Mouse (Mus musculus) forebrain, embryonic 15.5 days (tissue): Measurements from ENCODE around the gene Rars. TPM values are rescaled to one million over a fixed set of nuclear protein-coding genes. Genes with fewer than 3 reads are reported as not detected.
"Not testable (repeated sequence)": the region's sequence is repeated elsewhere in the genome, so short reads cannot be mapped to it uniquely, and the experiment has no call there.

Experiments used
- ATAC-seq: fragments of 200-750 bp; cut with Nextera tagmentation; replicated peaks from 2 replicates; pipeline ENCODE4 v1.8.0; 2017; ENCODE audit warnings: mild to moderate bottlenecking, moderate TSS enrichment, moderate library complexity
- H3K27ac ChIP-seq: fragments of 300-500 bp; sonication (generic); replicated peaks from 2 replicates; pipeline ENCODE4 v1.5.1; 2015; ENCODE audit warnings: mild to moderate bottlenecking, inconsistent platforms
- H3K27me3 ChIP-seq: fragments of 300-500 bp; sonication (generic); 2 replicates; pipeline ENCODE4 v1.6.1; 2015; ENCODE audit warnings: inconsistent platforms
- H3K36me3 ChIP-seq: fragments of 300-500 bp; sonication (generic); 2 replicates; pipeline ENCODE4 v1.6.1; 2015; ENCODE audit warnings: mild to moderate bottlenecking, inconsistent platforms
- H3K4me1 ChIP-seq: fragments of 300-500 bp; sonication (generic); 2 replicates; pipeline ENCODE4 v1.6.1; 2015; ENCODE audit warnings: inconsistent platforms
- H3K4me2 ChIP-seq: fragments of 300-500 bp; sonication (generic); replicated peaks from 2 replicates; pipeline ENCODE4 v1.6.1; 2015; ENCODE audit warnings: mild to moderate bottlenecking, inconsistent platforms
- H3K4me3 ChIP-seq: fragments of 300-500 bp; sonication (generic); 2 replicates; pipeline ENCODE4 v1.5.1; 2015; ENCODE audit warnings: mild to moderate bottlenecking, inconsistent platforms
- H3K9ac ChIP-seq: fragments of 300-500 bp; sonication (generic); replicated peaks from 2 replicates; pipeline ENCODE4 v1.6.1; 2015; ENCODE audit warnings: mild to moderate bottlenecking, inconsistent platforms
- H3K9me3 ChIP-seq: fragments of 300-500 bp; sonication (generic); 2 replicates; pipeline ENCODE4 v1.6.1; 2016; ENCODE audit warnings: inconsistent platforms
- WGBS: fragments of 180-500 bp; shearing (Covaris S2); methylation state at CpG from one replicate; pipeline ENCODE4 v1.1.7; 2015; ENCODE audit warnings: mixed read lengths; 5-methylcytosine and 5-hydroxymethylcytosine counted together
- polyA plus RNA-seq: library from polyadenylated mRNA; unstranded; fragments of >200 nt; fragmentation: Nextera tagmentation; extraction: Ambion mirVana; gene quantifications from 2 replicates; pipeline ENCODE4 v1.2.1, GENCODE M21; 2015

The Rars gene
- polyA plus RNA-seq, 1 experiment from 2014 or later = 71.9 TPM

DNA sequence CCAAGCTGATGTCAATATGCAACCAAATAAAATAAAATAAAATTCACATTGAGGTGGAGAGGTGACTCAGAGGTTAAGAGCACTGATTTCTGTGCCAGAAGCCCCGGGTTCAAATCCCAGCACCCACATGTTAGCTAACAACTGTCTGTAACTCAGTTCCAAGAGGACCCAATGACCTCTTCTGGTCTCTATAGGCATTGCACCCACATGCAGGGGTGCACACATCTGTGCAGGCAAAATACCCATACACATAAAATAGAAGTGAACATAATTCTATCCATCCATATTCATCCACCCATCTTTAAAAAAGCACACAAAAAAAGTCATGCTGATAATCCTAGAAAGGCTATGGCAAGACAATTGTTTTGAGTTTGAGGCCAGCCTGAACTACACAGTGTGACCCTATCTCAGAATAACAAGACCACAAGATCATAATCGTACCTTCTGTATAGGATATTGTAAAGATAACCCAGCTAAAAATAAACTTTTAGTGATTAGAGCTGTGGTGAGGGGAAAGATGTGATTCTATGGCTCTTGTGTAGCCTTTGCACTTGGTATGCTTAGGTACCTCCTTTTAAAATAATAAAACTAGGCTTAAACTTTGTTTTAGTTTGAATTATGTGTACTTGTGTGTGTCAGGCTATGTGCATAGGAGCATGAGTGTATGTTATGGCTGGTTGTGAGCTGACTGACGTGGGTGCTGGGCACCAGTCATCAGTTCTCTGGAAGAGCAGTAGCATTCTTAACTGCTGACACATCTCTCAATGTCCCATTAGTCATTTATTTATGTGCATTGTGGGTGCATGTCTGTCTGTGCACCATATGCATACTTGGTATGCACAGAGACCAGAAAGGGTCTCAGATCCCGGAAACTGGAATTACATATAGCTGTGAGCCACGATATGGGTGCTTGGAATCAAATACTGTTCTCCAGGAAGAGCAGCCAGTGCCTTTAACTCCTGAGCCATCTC lies 3.1 kb upstream of the Rars start:
- H3K27me3 ChIP-seq = no peaks in the 10 kb centered on the region
- no peaks in the 10 kb centered on the region for H3K9me3 ChIP-seq
- 89% methylated on average over 5 of the region's 5 CpGs for WGBS
- ATAC-seq = no peak
- H3K9ac ChIP-seq = no peak overlapping the region
- H3K36me3 ChIP-seq = peaks cover 11% of the 10 kb centered on the region; the same call in 1 of the 2 replicates
- H3K27ac ChIP-seq = no peak overlapping the region
- H3K4me1 ChIP-seq = peaks cover 15% of the 10 kb centered on the region
- no peak overlapping the region for H3K4me3 ChIP-seq
- H3K4me2 ChIP-seq = peak overlapping the region; percentile 46; the same call in 1 of the 2 replicates

DNA sequence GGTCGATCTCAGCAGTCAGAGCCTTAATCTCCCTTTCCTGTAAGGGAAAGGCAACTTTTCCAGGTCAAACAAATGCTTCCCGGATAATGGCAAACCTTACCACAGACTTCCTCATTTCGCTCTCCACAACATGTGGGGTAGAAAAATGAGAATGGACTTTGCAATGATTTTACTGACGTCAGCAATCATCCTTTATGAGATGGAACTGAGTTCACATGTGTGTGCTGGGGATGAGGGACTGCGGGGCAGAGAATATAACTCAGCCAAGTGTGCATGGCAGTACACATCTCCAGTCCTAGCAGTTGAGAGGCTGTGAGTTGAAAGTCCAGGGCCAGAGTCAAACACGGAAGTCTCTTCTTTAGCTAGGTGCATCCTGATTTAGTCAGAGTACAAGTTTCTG lies 1.0 kb downstream of the Rars start:
- Histone ChIP-seq H3K4me3 (peak overlapping the region; percentile 92), H3K27me3 (no peaks in the 10 kb centered on the region), H3K4me2 (peak overlapping the region; percentile 76), H3K36me3 (peaks cover 34% of the 10 kb centered on the region), H3K9me3 (no peaks in the 10 kb centered on the region), H3K4me1 (peaks cover 19% of the 10 kb centered on the region), H3K27ac (no peak overlapping the region), H3K9ac (peak overlapping the region; percentile 84; the same call in 1 of the 2 replicates)
- ATAC-seq = no peak
- 89% methylated on average over 6 of the region's 6 CpGs for WGBS

DNA sequence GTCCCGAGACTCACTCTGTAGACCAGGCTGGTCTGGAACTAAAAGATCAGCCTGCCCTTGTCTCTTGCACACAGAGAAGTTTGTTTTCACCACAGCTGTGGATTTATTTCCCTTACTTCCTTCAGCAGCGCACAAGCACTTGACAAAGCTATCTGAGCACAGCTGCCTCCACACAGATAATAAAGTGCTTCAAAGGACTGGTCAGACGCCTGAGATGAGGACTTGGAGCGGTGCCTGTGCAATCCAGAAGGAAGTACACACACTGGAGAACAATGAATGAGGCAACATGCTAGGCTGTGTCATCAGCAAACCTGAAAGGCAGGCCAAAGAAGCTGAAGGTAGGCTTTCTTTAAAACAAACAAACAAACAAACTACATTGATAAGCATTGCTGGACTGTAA lies 2.2 kb downstream of the Rars start:
- H3K4me3 ChIP-seq = no peak overlapping the region
- no peak overlapping the region for H3K4me2 ChIP-seq
- H3K9me3 ChIP-seq = no peaks in the 10 kb centered on the region
- peaks cover 19% of the 10 kb centered on the region for H3K4me1 ChIP-seq
- no peak for ATAC-seq
- H3K9ac ChIP-seq = no peak overlapping the region
- H3K27ac ChIP-seq = no peak overlapping the region
- 85% methylated on average over 4 of the region's 4 CpGs for WGBS
- peaks cover 46% of the 10 kb centered on the region for H3K36me3 ChIP-seq
- H3K27me3 ChIP-seq = no peaks in the 10 kb centered on the region

DNA sequence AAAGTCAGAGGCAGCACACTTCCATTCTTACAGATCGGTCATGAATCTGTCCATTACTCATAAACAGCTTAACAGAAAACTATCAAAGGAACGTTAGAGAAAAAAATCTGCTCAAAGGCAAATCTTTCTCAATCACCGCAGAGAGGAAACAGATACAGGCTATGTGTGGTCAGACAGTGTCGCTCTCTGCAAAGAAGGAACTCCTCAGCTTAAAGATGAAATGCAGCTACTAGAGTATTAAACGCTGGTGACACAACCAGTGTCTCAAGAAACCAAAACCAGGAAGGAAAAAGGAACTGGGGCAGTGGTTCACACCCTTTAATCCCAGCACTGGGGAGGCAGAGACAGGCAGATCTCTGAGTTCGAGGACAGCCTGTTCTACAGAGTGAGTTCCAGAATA lies 6.6 kb downstream of the Rars start:
- H3K4me2 ChIP-seq = no peak overlapping the region
- H3K27me3 ChIP-seq = no peaks in the 10 kb centered on the region
- H3K4me3 ChIP-seq = no peak overlapping the region
- H3K4me1 ChIP-seq = peaks cover 6% of the 10 kb centered on the region
- H3K9ac ChIP-seq = no peak overlapping the region
- no peak for ATAC-seq
- H3K9me3 ChIP-seq = no peaks in the 10 kb centered on the region
- H3K27ac ChIP-seq = no peak overlapping the region
- 93% methylated on average over 6 of the region's 6 CpGs for WGBS
- peaks cover 81% of the 10 kb centered on the region for H3K36me3 ChIP-seq

DNA sequence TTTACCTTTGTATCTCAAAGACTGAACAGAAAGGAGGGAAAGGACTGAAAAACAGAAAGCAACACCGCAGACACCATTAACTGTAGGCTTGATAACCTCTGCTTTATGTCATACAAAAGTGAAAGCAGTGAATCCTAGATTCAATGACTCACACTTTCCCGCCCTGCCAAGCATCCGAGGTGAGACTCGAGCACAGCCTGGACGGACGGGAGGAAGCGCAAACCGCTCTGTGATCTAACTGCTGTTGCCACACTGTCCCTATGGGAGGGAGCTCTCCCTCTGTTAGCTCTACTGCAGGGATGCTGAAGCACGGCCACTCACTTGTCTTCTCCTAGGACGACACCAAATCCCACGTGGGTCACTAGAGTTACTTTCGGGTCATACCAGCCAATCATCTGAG lies 18.0 kb downstream of the Rars start:
- no peak overlapping the region for H3K27ac ChIP-seq
- ATAC-seq = no peak
- WGBS = 93% methylated on average over 12 of the region's 12 CpGs
- H3K27me3 ChIP-seq = no peaks in the 10 kb centered on the region
- H3K4me2 ChIP-seq = no peak overlapping the region
- peaks cover 90% of the 10 kb centered on the region for H3K36me3 ChIP-seq
- no peak overlapping the region for H3K4me3 ChIP-seq
- H3K9me3 ChIP-seq = no peaks in the 10 kb centered on the region
- H3K4me1 ChIP-seq = no peaks in the 10 kb centered on the region
- no peak overlapping the region for H3K9ac ChIP-seq

DNA sequence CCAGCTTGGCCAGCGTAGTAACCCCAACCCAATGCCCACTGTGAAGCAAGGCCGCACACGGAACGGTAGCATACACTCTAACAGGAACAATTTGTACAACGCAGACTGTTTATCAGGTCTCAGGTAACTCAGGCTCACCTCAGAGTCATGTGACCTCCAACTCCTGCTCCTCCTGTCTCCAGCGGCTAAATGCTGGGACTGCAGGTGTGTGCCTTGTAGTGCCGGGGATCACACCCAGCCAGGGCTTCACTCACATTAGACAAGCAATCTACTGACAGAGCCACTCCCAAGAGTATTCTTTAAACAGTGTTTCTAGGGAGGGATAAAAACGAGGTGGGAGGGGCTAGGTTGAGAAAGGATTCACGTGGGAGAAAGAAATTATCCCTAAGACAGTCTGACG lies 22.8 kb downstream of the Rars start:
- H3K27ac ChIP-seq = no peak overlapping the region
- H3K36me3 ChIP-seq = peaks cover 93% of the 10 kb centered on the region
- no peak overlapping the region for H3K9ac ChIP-seq
- H3K27me3 ChIP-seq = no peaks in the 10 kb centered on the region
- no peak overlapping the region for H3K4me3 ChIP-seq
- no peaks in the 10 kb centered on the region for H3K9me3 ChIP-seq
- WGBS = 81% methylated on average over 10 of the region's 10 CpGs
- H3K4me1 ChIP-seq = no peaks in the 10 kb centered on the region
- ATAC-seq = no peak
- H3K4me2 ChIP-seq = no peak overlapping the region

DNA sequence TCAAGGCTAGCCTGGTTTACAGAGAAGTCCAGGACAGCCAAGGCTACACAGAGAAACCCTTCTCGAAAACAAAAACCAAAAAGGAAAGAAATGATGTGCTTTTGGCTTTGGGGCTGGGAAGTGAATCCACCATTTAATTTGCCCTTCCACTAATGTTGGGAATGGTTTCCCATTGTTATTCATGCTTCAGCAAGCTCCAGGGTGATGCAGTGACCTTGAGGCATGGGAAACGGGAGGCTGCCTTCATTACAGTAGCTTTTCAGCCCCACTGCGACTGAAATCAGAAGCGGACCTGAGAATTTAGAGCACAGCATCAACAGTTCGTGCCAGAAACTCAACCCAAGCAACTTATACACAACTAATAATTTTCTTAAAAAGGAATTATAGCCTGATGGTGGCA lies 33.0 kb downstream of the Rars start:
- WGBS = 80% methylated on average over 5 of the region's 5 CpGs
- peaks cover 2% of the 10 kb centered on the region; the same call in 1 of the 2 replicates for H3K36me3 ChIP-seq
- peaks cover 27% of the 10 kb centered on the region for H3K27me3 ChIP-seq
- H3K4me3 ChIP-seq = no peak overlapping the region
- no peak overlapping the region for H3K9ac ChIP-seq
- no peak overlapping the region for H3K4me2 ChIP-seq
- peaks cover 15% of the 10 kb centered on the region for H3K4me1 ChIP-seq
- H3K9me3 ChIP-seq = no peaks in the 10 kb centered on the region
- ATAC-seq = no peak
- H3K27ac ChIP-seq = no peak overlapping the region

DNA sequence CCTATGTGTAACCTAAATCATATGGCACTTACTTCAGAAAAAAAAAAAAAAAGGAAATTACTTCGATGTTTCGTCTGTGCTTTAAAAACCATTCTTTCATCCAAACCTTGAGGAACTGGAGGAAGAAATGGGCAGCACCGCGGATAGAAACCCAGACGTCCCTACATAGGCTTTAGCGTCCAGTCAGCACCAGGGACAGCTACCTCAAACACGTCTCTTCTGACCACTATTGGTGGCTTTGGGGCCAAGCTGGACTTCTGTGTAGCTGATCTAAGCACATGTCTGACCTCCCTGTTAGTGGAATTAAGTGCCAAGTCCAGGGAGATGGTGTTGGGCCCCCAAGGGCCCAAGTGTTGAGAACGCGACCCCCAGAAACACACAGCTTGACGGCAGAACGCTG lies 35.4 kb downstream of the Rars start, which contains the start of gene Fbll1:
TSS of gene Fbll1 (minus strand) at position 11 of the 400 bp plus-strand sequence.
- H3K4me1 ChIP-seq = peaks cover 15% of the 10 kb centered on the region
- peak within 1 kb of the TSS; percentile 64 for H3K4me3 ChIP-seq
- ATAC-seq = no peak
- peaks cover 32% of the 10 kb centered on the region for H3K27me3 ChIP-seq
- H3K9me3 ChIP-seq = no peaks in the 10 kb centered on the region
- peak within 1 kb of the TSS; percentile 74 for H3K9ac ChIP-seq
- H3K4me2 ChIP-seq = peak within 1 kb of the TSS; percentile 81
- no peaks in the 10 kb centered on the region for H3K36me3 ChIP-seq
- H3K27ac ChIP-seq = peak within 1 kb of the TSS; percentile 84
- WGBS = 13% methylated on average over 11 of the region's 11 CpGs

DNA sequence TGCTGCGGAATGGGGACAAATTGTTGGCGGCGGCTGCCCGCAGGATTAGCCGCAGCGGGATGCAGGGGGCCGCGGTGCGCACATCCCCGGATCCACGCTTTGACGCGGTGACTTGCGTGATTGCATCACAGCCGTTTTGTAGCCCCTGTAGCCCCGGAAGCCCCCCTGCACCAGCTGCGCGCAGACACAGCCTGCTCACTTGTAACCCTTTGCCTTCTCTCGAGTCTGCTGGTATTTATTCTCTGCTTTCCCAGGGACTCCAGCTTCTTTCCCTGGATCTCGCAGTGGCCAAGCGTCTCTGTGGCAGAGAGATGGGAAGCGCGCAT lies 35.8 kb downstream of the Rars start:
- Histone ChIP-seq H3K27me3 (peaks cover 32% of the 10 kb centered on the region), H3K9ac (peak overlapping the region; percentile 74), H3K4me1 (peaks cover 15% of the 10 kb centered on the region), H3K27ac (peak overlapping the region; percentile 84), H3K36me3 (no peaks in the 10 kb centered on the region), H3K9me3 (no peaks in the 10 kb centered on the region), H3K4me3 (peak overlapping the region; percentile 64), H3K4me2 (peak overlapping the region; percentile 81)
- peak; percentile 96 for ATAC-seq
- WGBS = under 1% methylated on average over 23 of the region's 23 CpGs

DNA sequence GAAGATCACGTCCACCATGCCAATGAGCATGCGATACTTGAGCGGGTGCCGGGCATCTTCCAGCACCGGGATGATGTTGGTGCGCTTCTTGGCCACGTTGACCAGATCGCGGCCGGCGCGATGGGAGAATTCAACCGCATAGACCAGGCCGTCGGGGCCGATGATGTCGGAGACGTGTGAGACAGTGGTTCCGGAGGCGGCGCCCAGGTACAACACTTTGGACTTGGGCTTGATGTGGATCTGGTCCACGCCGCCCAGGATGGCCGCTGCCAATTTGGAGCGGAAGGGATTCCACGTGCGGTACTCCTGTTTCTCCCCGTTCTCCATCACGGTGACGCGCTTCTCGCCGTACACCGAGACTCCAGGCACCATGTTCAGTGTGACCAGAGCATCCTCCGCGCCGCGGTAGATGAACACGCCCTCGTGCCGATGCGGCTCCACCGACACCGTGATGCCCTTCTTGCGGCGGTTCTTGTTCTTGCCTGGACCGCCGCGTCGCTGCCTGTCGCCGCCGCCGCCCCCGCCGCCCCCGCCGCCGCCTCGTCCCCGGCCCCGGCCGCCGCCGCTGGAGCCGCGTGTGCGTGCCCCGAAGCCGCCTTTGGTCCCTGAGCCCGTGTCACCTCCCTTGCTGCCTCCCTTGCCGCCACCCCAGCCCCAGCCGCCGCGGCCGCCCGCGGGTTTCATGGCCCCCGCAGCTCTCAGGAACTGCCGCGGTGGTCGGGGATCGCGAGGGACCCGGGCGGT lies 36.4 kb downstream of the Rars start:
- peak overlapping the region; percentile 84 for H3K27ac ChIP-seq
- H3K9ac ChIP-seq = peak overlapping the region; percentile 74
- peak overlapping the region; percentile 81 for H3K4me2 ChIP-seq
- H3K27me3 ChIP-seq = peaks cover 32% of the 10 kb centered on the region
- no peaks in the 10 kb centered on the region for H3K9me3 ChIP-seq
- H3K36me3 ChIP-seq = no peaks in the 10 kb centered on the region
- peak overlapping the region; percentile 64 for H3K4me3 ChIP-seq
- H3K4me1 ChIP-seq = peaks cover 15% of the 10 kb centered on the region
- peak; percentile 78 for ATAC-seq
- 1% methylated on average over 64 of the region's 86 CpGs for WGBS

DNA sequence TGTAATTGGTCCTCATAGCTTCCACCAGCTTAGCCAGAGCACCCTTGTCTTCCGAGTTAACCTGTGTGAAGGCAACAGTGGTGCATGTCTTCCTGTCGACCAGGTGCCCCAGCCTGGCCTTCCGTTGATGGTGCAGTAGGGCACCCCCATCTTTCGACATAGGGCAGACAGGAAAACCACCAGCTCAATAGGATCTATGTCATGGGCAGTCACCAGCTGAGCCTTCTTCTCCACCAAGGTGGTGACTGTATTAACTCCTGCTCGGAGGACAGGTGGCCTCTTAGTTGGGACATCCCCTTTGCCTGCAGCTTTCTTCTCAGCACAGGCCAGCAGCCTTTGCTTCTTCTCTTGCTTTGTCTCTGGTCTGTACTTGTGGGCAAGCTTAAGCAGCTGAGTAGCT lies 41.5 kb downstream of the Rars start:
- not testable (repeated sequence) for H3K9me3 ChIP-seq, H3K4me3 ChIP-seq, H3K4me1 ChIP-seq, H3K27ac ChIP-seq, H3K4me2 ChIP-seq, ATAC-seq, H3K9ac ChIP-seq
- Histone ChIP-seq H3K27me3 (peaks cover 16% of the 10 kb centered on the region), H3K36me3 (peaks cover 17% of the 10 kb centered on the region)
- WGBS = 87% methylated on average over 5 of the region's 5 CpGs

DNA sequence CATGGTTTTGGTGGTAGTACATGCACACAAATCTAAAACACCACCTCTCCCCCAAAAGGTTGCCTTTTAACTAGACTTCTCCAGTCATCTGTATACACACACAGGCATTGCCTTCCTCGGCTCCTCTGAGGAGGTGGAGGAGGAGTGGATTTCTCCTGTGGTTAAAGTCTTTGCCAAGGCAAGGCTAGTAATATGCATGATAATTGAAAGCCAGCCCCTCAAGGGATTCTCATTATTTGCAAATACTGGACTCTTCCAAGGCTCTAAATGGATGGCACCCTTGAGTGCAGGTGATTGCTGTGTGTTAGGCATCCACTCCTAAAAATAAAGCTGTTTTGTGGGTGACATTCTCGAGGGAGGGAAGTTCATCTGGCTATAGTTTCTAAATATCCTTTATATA lies 45.9 kb downstream of the Rars start:
- Histone ChIP-seq H3K4me3 (no peak overlapping the region), H3K4me1 (no peaks in the 10 kb centered on the region), H3K9ac (no peak overlapping the region), H3K27ac (no peak overlapping the region), H3K27me3 (no peaks in the 10 kb centered on the region), H3K4me2 (no peak overlapping the region), H3K9me3 (no peaks in the 10 kb centered on the region), H3K36me3 (peaks cover 42% of the 10 kb centered on the region)
- no peak for ATAC-seq
- 47% methylated on average over 2 of the region's 2 CpGs for WGBS
